Mouse (Mus musculus): ENCODE data around the gene Pmvk. TPM values are rescaled to one million over a fixed set of nuclear protein-coding genes. Genes with fewer than 3 reads are reported as not detected.

The Pmvk gene
- total RNA-seq, 2 experiments from 2014 or later: 8.7 to 9.2 TPM

Other genes with a start within 250 kb of the Pmvk start
- gene Thbs3, start 239.4 kb upstream of the Pmvk start, total RNA-seq (2021): 1 to 10 TPM; 3.6 to 9.2 TPM
- 10 to 100 TPM; 45.4 to 46.7 TPM for gene Mtx1, start 227.5 kb upstream of the Pmvk start, total RNA-seq (2021)
- gene Muc1, start 225.5 kb upstream of the Pmvk start, total RNA-seq (2021): under 1 TPM; 0.18 to 0.40 TPM
- gene Krtcap2, start 208.6 kb upstream of the Pmvk start, total RNA-seq (2021): 10 to 100 TPM; 70.2 to 74.5 TPM
- gene Trim46, start 208.2 kb upstream of the Pmvk start, total RNA-seq (2021): under 1 TPM; 0.14 to 0.31 TPM
- 10 to 100 TPM; 22.6 to 24.3 TPM for gene Dpm3, start 195.2 kb upstream of the Pmvk start, total RNA-seq (2021)
- 1 to 10 TPM; 7.0 to 8.9 TPM for gene Slc50a1, start 184.0 kb upstream of the Pmvk start, total RNA-seq (2021)
- 10 to 100 TPM in 1 of 2 experiments, 1 to 10 TPM in 1; 5.7 to 18.8 TPM for gene Efna1, start 173.4 kb upstream of the Pmvk start, total RNA-seq (2021)
- gene Efna3, start 131.6 kb upstream of the Pmvk start, total RNA-seq (2021): not detected
- gene Efna4, start 116.5 kb upstream of the Pmvk start, total RNA-seq (2021): not detected
- 10 to 100 TPM; 16.9 to 26.1 TPM for gene Adam15, start 104.5 kb upstream of the Pmvk start, total RNA-seq (2021)
- not detected for gene Dcst2, start 92.6 kb upstream of the Pmvk start, total RNA-seq (2021)
- gene Dcst1, start 89.3 kb upstream of the Pmvk start, total RNA-seq (2021): not detected
- gene Zbtb7b, start 59.8 kb upstream of the Pmvk start, total RNA-seq (2021): 10 to 100 TPM; 26.4 to 28.3 TPM
- under 1 TPM in 1 of 2 experiments, not detected in 1; 0.59 TPM for gene Lenep, start 51.7 kb upstream of the Pmvk start, total RNA-seq (2021)
- 10 to 100 TPM; 45.2 to 51.6 TPM for gene Flad1, start 42.7 kb upstream of the Pmvk start, total RNA-seq (2021)
- gene Cks1b, start 36.2 kb upstream of the Pmvk start, total RNA-seq (2021): 1 to 10 TPM; 2.2 to 2.7 TPM
- gene Shc1, start 36.1 kb upstream of the Pmvk start, total RNA-seq (2021): 10 to 100 TPM; 14.7 to 19.1 TPM
- gene Pygo2, start 24.3 kb upstream of the Pmvk start, total RNA-seq (2021): 10 to 100 TPM in 1 of 2 experiments, 1 to 10 TPM in 1; 7.8 to 11.6 TPM
- gene Pbxip1, start 17.8 kb upstream of the Pmvk start, total RNA-seq (2021): 100 to 1,000 TPM; 226 to 236 TPM
- gene Kcnn3, start 65.6 kb downstream of the Pmvk start, total RNA-seq (2021): 1 to 10 TPM; 4.2 to 4.4 TPM